Mouse (Mus musculus) lung, postnatal 0 days (tissue): ENCODE data around the gene Gm44502. TPM values are rescaled to one million over a fixed set of nuclear protein-coding genes. Genes with fewer than 3 reads are reported as not detected.
A peak's percentile ranks its signal among the peaks of the same experiment; 100 is the strongest.
"Not testable (repeated sequence)": the region's sequence is repeated elsewhere in the genome, so short reads cannot be mapped to it uniquely, and the experiment has no call there.

ENCODE experiments used
- ATAC-seq: fragments of 200-750 bp; cut with Nextera tagmentation; 2 replicates; pipeline ENCODE4 v1.8.0; 2017; ENCODE audit warnings: moderate library complexity
- DNase-seq: peaks from one replicate; pipeline ENCODE4 v3.0.0-alpha.2; 2016; ENCODE audit warnings: low spot score
- H3K27ac ChIP-seq: fragments of 300-500 bp; sonication (generic); 2 replicates; pipeline ENCODE4 v1.5.1; 2014; ENCODE audit warnings: antibody characterized with exemption, mild to moderate bottlenecking, low read length, mixed read lengths
- H3K27me3 ChIP-seq: fragments of 300-500 bp; sonication (generic); replicated peaks from 2 replicates; pipeline ENCODE4 v1.6.1; 2014; ENCODE audit warnings: low read length, mixed read lengths; ENCODE audit not compliant: insufficient read depth
- H3K36me3 ChIP-seq: fragments of 300-500 bp; sonication (generic); 2 replicates; pipeline ENCODE4 v1.6.1; 2014; ENCODE audit warnings: low read length, mixed read lengths; ENCODE audit not compliant: insufficient read depth
- H3K4me1 ChIP-seq: fragments of 300-500 bp; sonication (generic); 2 replicates; pipeline ENCODE4 v1.6.1; 2014; ENCODE audit warnings: antibody characterized with exemption, low read depth, low read length, mixed read lengths; ENCODE audit not compliant: insufficient read depth
- H3K4me2 ChIP-seq: fragments of 300-500 bp; sonication (generic); replicated peaks from 2 replicates; pipeline ENCODE4 v1.6.1; 2014; ENCODE audit warnings: low read depth, mild to moderate bottlenecking, low read length, moderate library complexity, mixed read lengths
- H3K4me3 ChIP-seq: fragments of 300-500 bp; sonication (generic); 2 replicates; pipeline ENCODE4 v1.5.1; 2014; ENCODE audit warnings: low read depth, low read length
- H3K9ac ChIP-seq: fragments of 300-500 bp; sonication (generic); replicated peaks from 2 replicates; pipeline ENCODE4 v1.6.1; 2014; ENCODE audit warnings: low read depth, mild to moderate bottlenecking
- H3K9me3 ChIP-seq: fragments of 300-500 bp; sonication (generic); 2 replicates; pipeline ENCODE4 v1.6.1; 2016; ENCODE audit warnings: low read length, mixed read lengths
- CTCF ChIP-seq: IDR thresholded peaks from 2 replicates; pipeline ENCODE4 v1.5.1; 2016; ENCODE audit warnings: antibody characterized with exemption, mild to moderate bottlenecking
- EP300 ChIP-seq: IDR thresholded peaks from 2 replicates; pipeline ENCODE4 v1.6.1; 2016; ENCODE audit warnings: antibody characterized with exemption, mild to moderate bottlenecking, control low read depth
- WGBS: fragments of 180-500 bp; shearing (Covaris S2); extraction: QIAGEN DNeasy Blood & Tissue Kit; methylation state at CpG from one replicate; pipeline ENCODE4 v1.1.7; 2014; 5-methylcytosine and 5-hydroxymethylcytosine counted together
- polyA plus RNA-seq: library from polyadenylated mRNA; unstranded; fragments of >200 nt; fragmentation: Nextera tagmentation; extraction: Ambion mirVana; gene quantifications from 2 replicates; pipeline ENCODE4 v1.2.1, GENCODE M21; 2015

Gene Gm44502
- polyA plus RNA-seq, 1 experiment from 2014 or later: not detected

DNA sequence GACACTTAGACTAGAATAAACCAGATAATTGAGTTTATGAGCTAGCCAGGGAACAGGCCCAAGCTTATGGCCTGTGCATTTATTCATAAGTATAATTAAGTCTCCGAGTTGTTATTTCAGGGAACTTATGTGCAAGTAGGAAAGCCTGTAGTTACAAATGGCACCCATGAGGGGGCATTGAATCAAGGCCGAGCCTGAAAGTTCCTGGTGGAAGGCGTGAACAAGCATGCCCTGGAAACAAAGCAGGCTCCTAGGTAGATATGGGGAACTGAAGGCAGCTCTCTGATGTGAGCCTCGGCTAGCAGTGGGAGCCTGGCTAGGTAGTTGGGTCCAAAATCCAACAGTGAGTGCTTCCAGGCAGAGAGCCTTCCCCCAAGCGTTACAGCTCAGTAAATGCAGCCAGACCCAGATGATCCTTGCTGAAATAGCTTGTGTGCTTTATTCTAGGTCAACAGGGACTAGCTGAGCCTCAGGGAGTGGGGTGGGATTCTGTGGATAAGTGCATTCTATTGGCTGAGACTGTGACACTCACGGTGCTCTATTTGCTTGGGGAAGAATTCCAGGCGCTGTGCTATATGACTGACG lies 13.1 kb upstream of the Gm44502 start:
- Histone ChIP-seq H3K27me3 (no peaks in the 10 kb centered on the region), H3K4me1 (no peaks in the 10 kb centered on the region), H3K4me2 (no peak overlapping the region), H3K4me3 (no peak overlapping the region), H3K36me3 (no peaks in the 10 kb centered on the region), H3K9ac (no peak overlapping the region), H3K9me3 (no peaks in the 10 kb centered on the region), H3K27ac (no peak overlapping the region)
- TF ChIP-seq EP300: no peak
- TF ChIP-seq CTCF: peak; percentile 33
- ATAC-seq (no peak), DNase-seq (no peak)
- 29% methylated on average over 8 of the region's 8 CpGs for WGBS

- no peaks in the 10 kb centered on the region for H3K4me1 ChIP-seq
- H3K4me2 ChIP-seq: no peak overlapping the region
- no peak overlapping the region for H3K27ac ChIP-seq
- no peak overlapping the region for H3K4me3 ChIP-seq
- no peak overlapping the region for H3K9ac ChIP-seq
- H3K27me3 ChIP-seq: no peaks in the 10 kb centered on the region
- ATAC-seq: no peak
- no peaks in the 10 kb centered on the region for H3K9me3 ChIP-seq
- TF ChIP-seq EP300: no peak
- no peak for TF ChIP-seq CTCF
- H3K36me3 ChIP-seq: no peaks in the 10 kb centered on the region
- no peak for DNase-seq
- WGBS: 80% methylated on average over 5 of the region's 5 CpGs
These were observed 6.4 kb upstream of the Gm44502 start for GRCm38 (mm10) chr15:89435878-89436277.

DNA sequence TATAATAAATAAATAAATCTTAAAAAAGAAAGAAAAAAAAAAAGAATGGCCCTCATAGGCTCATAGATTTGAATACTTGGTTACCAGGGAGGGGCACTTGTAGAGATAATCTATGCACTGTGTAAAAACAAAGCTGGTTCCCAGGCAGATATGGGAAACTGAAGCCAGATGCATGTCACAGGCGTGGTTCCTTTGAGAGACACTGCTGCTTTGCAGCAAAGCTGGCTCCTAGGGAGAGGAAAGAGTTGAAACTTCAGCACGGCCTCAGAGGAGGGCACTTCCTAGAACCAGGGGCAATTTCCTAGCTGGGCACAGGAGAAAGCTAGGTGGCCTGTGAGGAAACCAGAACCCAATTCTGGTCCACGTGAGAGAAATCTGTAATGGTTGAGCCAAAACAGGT lies 4.6 kb upstream of the Gm44502 start:
- Histone ChIP-seq H3K9me3 (no peaks in the 10 kb centered on the region), H3K9ac (no peak overlapping the region), H3K27me3 (no peaks in the 10 kb centered on the region), H3K4me2 (no peak overlapping the region), H3K4me1 (no peaks in the 10 kb centered on the region), H3K27ac (no peak overlapping the region), H3K4me3 (no peak overlapping the region), H3K36me3 (no peaks in the 10 kb centered on the region)
- ATAC-seq (no peak), DNase-seq (no peak)
- WGBS: 67% methylated on average over 3 of the region's 3 CpGs
- TF ChIP-seq EP300 (no peak), CTCF (no peak)

DNA sequence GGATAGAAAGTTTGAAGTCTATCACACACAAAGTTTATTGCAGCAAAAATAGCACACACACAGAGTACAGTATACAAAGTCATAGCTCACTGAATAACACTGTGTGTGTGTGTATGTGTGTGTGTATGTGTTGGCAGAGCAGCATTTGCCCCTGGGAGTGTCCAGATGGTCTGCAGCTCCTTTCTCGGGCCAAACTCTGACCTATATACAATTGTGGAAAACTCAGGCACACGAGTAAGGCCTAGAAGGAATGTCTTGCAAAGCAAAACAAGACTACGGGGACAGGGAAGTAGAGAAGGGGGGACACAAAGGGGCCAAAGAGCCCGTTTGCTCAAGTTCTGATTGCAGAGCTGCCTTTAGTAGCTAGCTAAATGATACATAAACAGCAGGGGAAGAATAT lies 3.5 kb upstream of the Gm44502 start:
- no peak overlapping the region for H3K4me2 ChIP-seq
- ATAC-seq: no peak
- H3K27me3 ChIP-seq: no peaks in the 10 kb centered on the region
- no peaks in the 10 kb centered on the region for H3K36me3 ChIP-seq
- DNase-seq: no peak
- peaks cover 6% of the 10 kb centered on the region; the same call in 1 of the 2 replicates for H3K4me1 ChIP-seq
- no peak overlapping the region for H3K27ac ChIP-seq
- H3K9ac ChIP-seq: no peak overlapping the region
- no peaks in the 10 kb centered on the region for H3K9me3 ChIP-seq
- TF ChIP-seq EP300: no peak
- TF ChIP-seq CTCF: no peak
- H3K4me3 ChIP-seq: no peak overlapping the region
- 60% methylated on average over 4 of the region's 4 CpGs for WGBS

DNA sequence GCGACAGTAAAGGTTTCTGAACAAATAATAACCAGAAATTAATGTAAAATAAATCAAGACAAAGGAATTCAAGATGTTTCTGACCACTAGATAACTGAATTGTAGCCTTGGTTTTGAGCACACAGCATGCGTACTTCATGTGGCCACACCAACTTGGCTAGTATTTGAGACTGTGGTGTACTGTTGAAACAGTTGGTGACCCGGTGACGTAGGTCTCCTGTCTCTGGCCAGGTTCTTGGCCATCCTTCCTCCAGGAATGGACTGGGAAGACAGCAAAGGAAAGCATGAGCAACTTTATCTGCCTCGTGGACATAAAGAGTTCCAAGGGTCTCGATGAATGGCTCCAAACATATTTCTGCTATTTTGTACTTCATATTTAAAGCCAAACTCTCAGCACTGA lies 2.3 kb upstream of the Gm44502 start:
- ATAC-seq (no peak), DNase-seq (no peak)
- H3K36me3 ChIP-seq: 0 out of 2 replicates have a peak, but pooled peaks cover 3% of the 10 kb centered on the region
- no peaks in the 10 kb centered on the region for H3K9me3 ChIP-seq
- 89% methylated on average over 6 of the region's 6 CpGs for WGBS
- no peak overlapping the region for H3K4me3 ChIP-seq
- H3K4me2 ChIP-seq: no peak overlapping the region
- H3K27ac ChIP-seq: no peak overlapping the region
- H3K9ac ChIP-seq: no peak overlapping the region
- no peaks in the 10 kb centered on the region for H3K27me3 ChIP-seq
- TF ChIP-seq CTCF (no peak), EP300 (no peak)
- H3K4me1 ChIP-seq: peaks cover 6% of the 10 kb centered on the region; the same call in 1 of the 2 replicates

DNA sequence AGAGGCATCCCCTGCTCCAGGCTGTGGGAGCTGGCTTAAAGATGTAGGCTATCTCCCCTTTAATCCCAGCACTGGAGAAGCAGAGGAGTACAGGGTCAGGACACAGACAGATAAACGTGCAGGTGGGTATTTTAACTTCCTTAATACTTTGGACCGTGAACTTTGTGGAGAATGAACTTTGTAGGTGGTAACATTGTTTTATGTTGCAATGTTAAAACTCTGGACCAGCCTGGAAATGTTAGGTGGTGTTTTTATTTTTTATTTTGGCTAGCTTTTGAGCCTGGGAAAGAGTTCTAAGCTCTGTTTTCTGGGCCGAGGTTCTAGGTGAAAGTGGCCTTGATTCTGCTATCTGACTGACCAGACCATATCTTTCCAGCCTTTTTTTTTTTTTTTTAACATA lies 1.8 kb upstream of the Gm44502 start:
- H3K4me2 ChIP-seq: no peak overlapping the region
- H3K27me3 ChIP-seq: no peaks in the 10 kb centered on the region
- no peak for TF ChIP-seq CTCF
- TF ChIP-seq EP300: no peak
- no peak overlapping the region for H3K4me3 ChIP-seq
- WGBS: 90% methylated on average over 3 of the region's 3 CpGs
- H3K9ac ChIP-seq: no peak overlapping the region
- H3K27ac ChIP-seq: no peak overlapping the region
- no peak for ATAC-seq
- H3K36me3 ChIP-seq: 0 out of 2 replicates have a peak, but pooled peaks cover 3% of the 10 kb centered on the region
- peaks cover 6% of the 10 kb centered on the region; the same call in 1 of the 2 replicates for H3K4me1 ChIP-seq
- no peak for DNase-seq
- H3K9me3 ChIP-seq: no peaks in the 10 kb centered on the region

GRCm38 (mm10) chr15:89430771-89431170 lies 1.3 kb upstream of the Gm44502 start:
- H3K4me2 ChIP-seq, H3K4me3 ChIP-seq, ATAC-seq, H3K27ac ChIP-seq, H3K9me3 ChIP-seq, H3K36me3 ChIP-seq, H3K9ac ChIP-seq, DNase-seq, H3K4me1 ChIP-seq, H3K27me3 ChIP-seq: not testable (repeated sequence)
- 85% methylated on average over 6 of the region's 9 CpGs for WGBS
